Mouse (Mus musculus): ENCODE results near the gene Glrx3.
A peak's percentile ranks its signal among the peaks of the same experiment; 100 is the strongest.

Gene Glrx3

GRCm38 (mm10) chr7:137472149-137472548, 34.7 kb downstream of the Glrx3 start:
- no peak for DNase-seq (ENCODE audit: low spot score)

- peak; percentile 96 for DNase-seq (ENCODE audit: low spot score)
These were observed 40.7 kb downstream of the Glrx3 start for GRCm38 (mm10) chr7:137477950-137478620.

- DNase-seq (ENCODE audit: low spot score): no peak
These were observed 41.2 kb downstream of the Glrx3 start for GRCm38 (mm10) chr7:137478621-137478982.

GRCm38 (mm10) chr7:137480839-137481238, 43.4 kb downstream of the Glrx3 start:
- DNase-seq (ENCODE audit: low spot score): no peak

- DNase-seq (ENCODE audit: low spot score): no peak
These were observed 46.6 kb downstream of the Glrx3 start for GRCm38 (mm10) chr7:137483987-137484386.

GRCm38 (mm10) chr7:137488391-137488790, 51.0 kb downstream of the Glrx3 start:
- DNase-seq (ENCODE audit: low spot score): no peak

GRCm38 (mm10) chr7:137490711-137491110, 53.3 kb downstream of the Glrx3 start:
- DNase-seq (ENCODE audit: low spot score): no peak

- DNase-seq (ENCODE audit: low spot score): no peak
These were observed 55.0 kb downstream of the Glrx3 start for GRCm38 (mm10) chr7:137492307-137492973.

- no peak for DNase-seq (ENCODE audit: low spot score)
These were observed 61.3 kb downstream of the Glrx3 start for GRCm38 (mm10) chr7:137498736-137499135.

- DNase-seq (ENCODE audit: low spot score): no peak
These were observed 80.2 kb downstream of the Glrx3 start for GRCm38 (mm10) chr7:137517588-137517987.

GRCm38 (mm10) chr7:137518028-137518576, 80.7 kb downstream of the Glrx3 start:
- DNase-seq (ENCODE audit: low spot score): no peak
